Comparison of ENCODE assay signal across 47 mouse cellular contexts in the genomic region with DNA sequence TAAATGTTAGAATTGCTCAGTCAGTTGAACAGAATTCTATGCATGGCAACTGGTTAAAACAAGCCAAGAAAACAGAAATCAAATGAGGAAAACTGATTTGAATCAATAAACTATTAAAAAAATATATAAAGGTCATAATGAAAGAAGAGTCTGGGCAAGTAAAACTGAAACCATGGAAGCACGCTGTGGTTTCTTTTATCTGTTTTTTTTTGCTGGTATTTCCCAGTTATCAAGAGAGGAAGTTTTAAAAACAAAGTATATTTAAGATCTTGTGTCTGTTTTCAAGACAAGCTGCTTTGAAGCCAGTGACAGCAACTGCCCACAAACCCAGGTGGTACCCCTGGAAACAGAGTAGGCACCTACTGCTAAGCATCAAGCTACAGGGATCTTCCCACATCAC. TPM values are rescaled to one million over a fixed set of nuclear protein-coding genes. Genes with fewer than 3 reads are reported as not detected.
"Had no signal": no experiment of that assay in that cellular context is flagged by ENCODE, and none has a peak within 500 bp of the region (broad histone marks: within the 10 kb centered on the region; RNA-seq: fewer than 3 reads in every experiment).

No protein-coding gene starts in this region.

- H3K9ac ChIP-seq: heart, embryonic 12.5 days; heart, embryonic 13.5 days; heart, embryonic 15.5 days; hindbrain, embryonic 12.5 days; hindbrain, embryonic 13.5 days; hindbrain, embryonic 14.5 days; hindbrain, embryonic 15.5 days; intestine, embryonic 15.5 days; kidney, embryonic 15.5 days had no signal

- H3K27ac ChIP-seq: heart, embryonic 10.5 days; heart, embryonic 13.5 days; heart, embryonic 15.5 days; hindbrain, embryonic 10.5 days; hindbrain, embryonic 12.5 days; hindbrain, embryonic 13.5 days; hindbrain, embryonic 14.5 days; hindbrain, embryonic 15.5 days; hindbrain, postnatal 0 days; intestine, embryonic 15.5 days; kidney, embryonic 15.5 days; kidney, postnatal 0 days; layer of hippocampus, adult 2 months; left cerebral cortex, adult 2 months had no signal

- H3K4me3 ChIP-seq: heart, embryonic 10.5 days; heart, embryonic 12.5 days; heart, embryonic 13.5 days; heart, embryonic 15.5 days; hindbrain, embryonic 10.5 days; hindbrain, embryonic 12.5 days; hindbrain, embryonic 13.5 days; hindbrain, embryonic 15.5 days; intestine, embryonic 15.5 days; kidney, embryonic 15.5 days; layer of hippocampus, adult 2 months; left cerebral cortex, adult 2 months had no signal

- H3K4me2 ChIP-seq: heart, embryonic 11.5 days; heart, embryonic 12.5 days; heart, embryonic 13.5 days; heart, embryonic 15.5 days; hindbrain, embryonic 12.5 days; hindbrain, embryonic 13.5 days; hindbrain, embryonic 14.5 days; hindbrain, embryonic 15.5 days; intestine, embryonic 15.5 days; kidney, embryonic 15.5 days had no signal

- DNase-seq: heart, postnatal 10 days; heart, postnatal 14 days; heart, postnatal 36 days; heart, postnatal 4 days; kidney, adult 11 months; kidney, adult 18-20 months; kidney, adult 2 months; kidney, adult 8-10 months; kidney, adult 9 months; kidney, postnatal 10 days; kidney, postnatal 14 days; kidney, postnatal 25 days; kidney, postnatal 36 days; kidney, postnatal 4 days; layer of hippocampus, adult 9-11 months; layer of hippocampus, postnatal 36 days had no signal

- H3K9me3 ChIP-seq: heart, embryonic 10.5 days; heart, embryonic 12.5 days; heart, embryonic 13.5 days; heart, embryonic 15.5 days; hindbrain, embryonic 10.5 days; hindbrain, embryonic 12.5 days; hindbrain, embryonic 13.5 days; hindbrain, embryonic 15.5 days; intestine, embryonic 15.5 days; kidney, embryonic 15.5 days had no signal

- H3K27me3 ChIP-seq: heart, embryonic 12.5 days; heart, embryonic 13.5 days; heart, embryonic 15.5 days; hindbrain, embryonic 12.5 days; hindbrain, embryonic 13.5 days; hindbrain, embryonic 15.5 days; intestine, embryonic 15.5 days; kidney, embryonic 15.5 days had no signal

- H3K4me1 ChIP-seq: heart, embryonic 10.5 days; hindbrain, embryonic 10.5 days; hindbrain, embryonic 12.5 days; hindbrain, embryonic 13.5 days; hindbrain, embryonic 15.5 days; intestine, embryonic 15.5 days; kidney, embryonic 15.5 days had no signal

- ATAC-seq: hindbrain, embryonic 16.5 days; hindbrain, postnatal 0 days; inflammation-experienced regulatory T-cells, adult 6 months; intestine, embryonic 15.5 days; intestine, embryonic 16.5 days; intestine, postnatal 0 days had no signal

RNA-seq across cellular contexts. Expression of a gene that starts 52.6 kb away (rescaled TPM):
- total RNA-seq: heart, postnatal 10 days; heart, postnatal 14 days; heart, postnatal 25 days; heart, postnatal 36 days; heart, postnatal 4 days; hematopoietic stem cell, adult 5-6 weeks; hindbrain, postnatal 0 days; layer of hippocampus, adult 18-20 months; layer of hippocampus, adult 2 months; layer of hippocampus, adult 8-10 months; layer of hippocampus, postnatal 10 days; layer of hippocampus, postnatal 14 days; layer of hippocampus, postnatal 25 days; layer of hippocampus, postnatal 36 days; left cerebral cortex, adult 18-20 months; left cerebral cortex, adult 2 months had no signal
- polyA plus RNA-seq: heart, embryonic 14.5 days; heart, embryonic 15.5 days; heart, postnatal 0 days; hindbrain, postnatal 0 days; kidney, embryonic 14.5 days had no signal
